Mouse (Mus musculus) T-helper 17 cell (primary cell): ENCODE results near the gene Masp2.

Experiments used
- in situ Hi-C, 2 experiments: fragments of 300-600 bp; cut with MboI, MseI; formaldehyde crosslinking; loops; 1 replicate in 1 of 2; 2 replicates in 1 of 2; pipeline ENCODE4 v1.15.1; 2025; ENCODE audit warnings: high pct_unique_total_duplicates in 2 of 2

Gene Masp2

GRCm38 (mm10) chr4:148602357-148603120 is at the start of gene Masp2:
TSS of gene Masp2 (plus strand) at chr4:148602554.
- in situ Hi-C loops: loop anchor here (5.0 to 10.0 kb wide), 2 partner anchors 440 to 1412 kb away; partner anchors contain the start of genes Fbxo2 (in 1 of the 2) and Fbxo44 (in 1 of the 2)

- in situ Hi-C loops: loop anchor here in 1 of 2 experiments (5.0 kb wide), 1 partner anchor 50 kb away; no protein-coding TSS in a partner anchor
Measured at GRCm38 (mm10) chr4:148557766-148558165, 44.6 kb upstream of the Masp2 start.

- in situ Hi-C loops: loop anchor here in 1 of 2 experiments (5.0 kb wide), 1 partner anchor 49 kb away; no protein-coding TSS in a partner anchor
Measured at GRCm38 (mm10) chr4:148558297-148559000, 43.9 kb upstream of the Masp2 start, which contains the start of gene Exosc10. TSS of gene Exosc10 (plus strand) at chr4:148558429.

- in situ Hi-C loops: no loop called here
Measured at GRCm38 (mm10) chr4:148562676-148563075, 39.7 kb upstream of the Masp2 start.

- in situ Hi-C loops: no loop called here
Measured at GRCm38 (mm10) chr4:148563595-148563994, 38.8 kb upstream of the Masp2 start.

- in situ Hi-C loops: no loop called here
Measured at GRCm38 (mm10) chr4:148570138-148570537, 32.2 kb upstream of the Masp2 start.

- in situ Hi-C loops: no loop called here
Measured at GRCm38 (mm10) chr4:148570693-148571295, 31.6 kb upstream of the Masp2 start.

- in situ Hi-C loops: no loop called here
Measured at GRCm38 (mm10) chr4:148573222-148573621, 29.1 kb upstream of the Masp2 start.

- in situ Hi-C loops: no loop called here
Measured at GRCm38 (mm10) chr4:148580765-148581164, 21.6 kb upstream of the Masp2 start.

- in situ Hi-C loops: no loop called here
Measured at GRCm38 (mm10) chr4:148581422-148581821, 20.9 kb upstream of the Masp2 start.

GRCm38 (mm10) chr4:148583257-148583656 is 19.1 kb upstream of the Masp2 start:
- in situ Hi-C loops: no loop called here

- in situ Hi-C loops: no loop called here
Measured at GRCm38 (mm10) chr4:148586648-148587047, 15.7 kb upstream of the Masp2 start.

GRCm38 (mm10) chr4:148588793-148589192 is 13.6 kb upstream of the Masp2 start:
- in situ Hi-C loops: no loop called here

- in situ Hi-C loops: no loop called here
Measured at GRCm38 (mm10) chr4:148589565-148589964, 12.8 kb upstream of the Masp2 start.

- in situ Hi-C loops: loop anchor here in 1 of 2 experiments (5.0 kb wide), 1 partner anchor 428 kb away; the partner anchor contains the start of genes Fbxo2 and Fbxo44
Measured at GRCm38 (mm10) chr4:148590421-148591170, 11.8 kb upstream of the Masp2 start.

- in situ Hi-C loops: loop anchor here in 1 of 2 experiments (5.0 kb wide), 1 partner anchor 429 kb away; the partner anchor contains the start of genes Fbxo2 and Fbxo44
Measured at GRCm38 (mm10) chr4:148591171-148591630, 11.2 kb upstream of the Masp2 start, which contains the start of gene Srm. TSS of gene Srm (plus strand) at chr4:148591503.

GRCm38 (mm10) chr4:148591637-148592380 is 10.5 kb upstream of the Masp2 start:
- in situ Hi-C loops: loop anchor here in 1 of 2 experiments (5.0 kb wide), 1 partner anchor 430 kb away; the partner anchor contains the start of genes Fbxo2 and Fbxo44

- in situ Hi-C loops: loop anchor here in 1 of 2 experiments (5.0 kb wide), 1 partner anchor 432 kb away; the partner anchor contains the start of genes Fbxo2 and Fbxo44
Measured at GRCm38 (mm10) chr4:148593996-148594395, 8.4 kb upstream of the Masp2 start.

GRCm38 (mm10) chr4:148595916-148596315 is 6.4 kb upstream of the Masp2 start:
- in situ Hi-C loops: no loop called here

- in situ Hi-C loops: no loop called here
Measured at GRCm38 (mm10) chr4:148596731-148597130, 5.6 kb upstream of the Masp2 start.
